Comparison of ENCODE assay signal across 8 mouse cellular contexts in genomic region chr16:4558980-4559631, GRCm38 (mm10). TPM values are rescaled to one million over a fixed set of nuclear protein-coding genes. Genes with fewer than 3 reads are reported as not detected.
DNase-seq lines count a peak whose midpoint lies in the region; TF ChIP-seq lines count a peak whose summit lies in the region.

No protein-coding gene starts in this region.

- TF ChIP-seq POLR2A in MEL (IDR thresholded peaks at IDR 0.05; ENCODE audit: control insufficient read depth in 1 of 2, insufficient read depth in 1 of 2, low read depth in 1 of 2, low read length in 2 of 2, poor library complexity in 1 of 2): 0 out of 4 replicates have a peak, but pooled peaks of 1 of the 2 experiments have one; percentile 1

- peak; percentile 82 for DNase-seq in MEL (ENCODE audit: low read depth, low spot score)
- peak; percentile 81 for DNase-seq in cerebellum, adult 11-12 months
- peak; percentile 55 for DNase-seq in forelimb bud, embryonic 11.5 days (ENCODE audit: low read depth, low spot score)
- DNase-seq in heart, postnatal 36 days: peak; percentile 65 to 82
- DNase-seq in layer of hippocampus, postnatal 14 days (ENCODE audit: low spot score in 2 of 2): peak; percentile 72 to 79
- peak; percentile 64 for DNase-seq in lung, postnatal 14 days
- peak; percentile 75 for DNase-seq in retina, postnatal 1 day
- peak; percentile 54 for DNase-seq in urinary bladder, adult 2 months (ENCODE audit: low spot score)

- H3K4me1 ChIP-seq in MEL (ENCODE audit: control insufficient read depth in 1 of 2, insufficient read depth in 2 of 2, low read length in 2 of 2): peaks cover 2 to 25% of the 10 kb centered on the region in 2 experiments; a peak in 3 of 4 replicates

- TF ChIP-seq RAD21 in MEL (IDR thresholded peaks at IDR 0.05; ENCODE audit: low read depth, low read length): no peak

- H3K36me3 ChIP-seq in MEL (ENCODE audit: control insufficient read depth in 1 of 2, insufficient read depth in 2 of 2, low read length in 2 of 2): peaks cover 0 to 24% of the 10 kb centered on the region in 2 experiments; a peak in 2 of 4 replicates

- H3K4me3 ChIP-seq in MEL (ENCODE audit: control insufficient read depth in 1 of 2, insufficient read depth in 1 of 2, low read depth in 2 of 2, low read length in 2 of 2): peak overlapping the region; percentile 65 to 77

- peaks cover 43% of the 10 kb centered on the region for H3K79me2 ChIP-seq in MEL (ENCODE audit: control insufficient read depth, insufficient read depth, low read length, poor library complexity)

- no peaks in the 10 kb centered on the region for H3K9me3 ChIP-seq in MEL (replicated peaks; ENCODE audit: insufficient read depth, low read length)

- TF ChIP-seq EP300 in MEL (IDR thresholded peaks at IDR 0.05; ENCODE audit: low read depth in 1 of 2, low read length in 2 of 2): no peak

- TF ChIP-seq CTCF in MEL (IDR thresholded peaks at IDR 0.05 in 2 of 3, conservative IDR thresholded peaks at IDR 0.05 in 1 of 3; ENCODE audit: control insufficient read depth in 1 of 3, insufficient read depth in 1 of 3, low read depth in 2 of 3, low read length in 3 of 3, poor library complexity in 1 of 3, severe bottlenecking in 1 of 3): no peak

- H3K27ac ChIP-seq in MEL (ENCODE audit: control insufficient read depth, low read depth, low read length): peak overlapping the region; percentile 67

- H3K27me3 ChIP-seq in MEL (ENCODE audit: control insufficient read depth in 1 of 2, insufficient read depth in 2 of 2, low read length in 2 of 2): no peaks in the 10 kb centered on the region

- peak overlapping the region; percentile 95 for H3K9ac ChIP-seq in MEL (ENCODE audit: control insufficient read depth, low read depth, low read length, poor library complexity, severe bottlenecking)

- intact Hi-C loops in heart, postnatal 36 days (cut with DNase I): loop anchor here (5.0 to 10.0 kb wide), 2 partner anchors 228 to 484 kb away; partner anchors contain the start of gene Trap1

TF ChIP-seq in MEL, 35 proteins besides CTCF, POLR2A, EP300 and RAD21:
- TF ChIP-seq E2F4 (IDR thresholded peaks at IDR 0.05; ENCODE audit: borderline replicate concordance, low read depth, low read length) (0 out of 2 replicates have a peak, but pooled peaks have one; percentile 10), NRF1 (IDR thresholded peaks at IDR 0.05; ENCODE audit: insufficient read depth, low read depth, low read length, poor library complexity, severe bottlenecking) (peak; percentile 54), POLR2AphosphoS2 (IDR thresholded peaks at IDR 0.05; ENCODE audit: low read length) (no peak; the same call in 1 of the 2 replicates), SIN3A (IDR thresholded peaks at IDR 0.05; ENCODE audit: low read length) (peak; percentile 90), MXI1 (IDR thresholded peaks at IDR 0.05; ENCODE audit: low read depth, low read length) (peak; percentile 99), SMC3 (IDR thresholded peaks at IDR 0.05; ENCODE audit: low read depth, low read length) (no peak), HCFC1 (IDR thresholded peaks at IDR 0.05; ENCODE audit: low read depth, low read length) (no peak), ZKSCAN1 (IDR thresholded peaks at IDR 0.05; ENCODE audit: low read depth, low read length) (no peak), USF1 (IDR thresholded peaks at IDR 0.05; ENCODE audit: low read depth, low read length) (peak; percentile 75), CHD2 (IDR thresholded peaks at IDR 0.05; ENCODE audit: low read length) (no peak), USF2 (IDR thresholded peaks at IDR 0.05; ENCODE audit: borderline replicate concordance in 1 of 2, insufficient read depth in 1 of 2, low read depth in 1 of 2, low read length in 2 of 2) (no peak), MEF2A (IDR thresholded peaks at IDR 0.05; ENCODE audit: extremely low read depth, insufficient replicate concordance, low read depth, low read length, poor library complexity, severe bottlenecking) (no peak), TBP (IDR thresholded peaks at IDR 0.05; ENCODE audit: low read depth, low read length) (0 out of 2 replicates have a peak, but pooled peaks have one; percentile 27), POLR2AphosphoS5 (IDR thresholded peaks at IDR 0.05; ENCODE audit: borderline replicate concordance, low read depth, low read length) (no peak), MAX (IDR thresholded peaks at IDR 0.05; ENCODE audit: low read length) (peak; percentile 92), MYB (IDR thresholded peaks at IDR 0.05; ENCODE audit: low read depth, low read length) (no peak), MAZ (IDR thresholded peaks at IDR 0.05; ENCODE audit: low read depth, low read length) (peak; percentile 59), ELF1 (IDR thresholded peaks at IDR 0.05; ENCODE audit: low read depth, low read length) (peak; percentile 36; the same call in 1 of the 2 replicates), TCF12 (IDR thresholded peaks at IDR 0.05; ENCODE audit: low read depth, low read length) (0 out of 2 replicates have a peak, but pooled peaks have one; percentile 20), MYC (IDR thresholded peaks at IDR 0.05; ENCODE audit: low read depth, low read length) (peak; percentile 96), ZMIZ1 (IDR thresholded peaks at IDR 0.05; ENCODE audit: low read depth, low read length) (peak; percentile 41), KAT2A (conservative IDR thresholded peaks at IDR 0.05; ENCODE audit: low read depth, low read length) (no peak)

RNA-seq across cellular contexts. Expression of gene Tfap4, which starts 0.5 kb away (rescaled TPM):
- total RNA-seq in MEL (2012; rRNA removed): 26.2 and 26.3 TPM in 2 replicates
- polyA plus RNA-seq in MEL (2012; ENCODE audit: insufficient read depth in 1 of 2, insufficient read length in 2 of 2, low read depth in 1 of 2, low replicate concordance in 2 of 2, missing spikeins in 1 of 2): 100 to 1,000 TPM in 1 of 2 experiments, 10 to 100 TPM in 1; 40.3 to 217 TPM
- total RNA-seq in heart, postnatal 36 days (2021): 1 to 10 TPM; 4.4 to 4.6 TPM
- total RNA-seq in layer of hippocampus, postnatal 14 days (2021): 1 to 10 TPM; 3.2 to 4.5 TPM
- 8.4 and 9.3 TPM in 2 replicates for polyA plus RNA-seq in urinary bladder, adult 2 months (2012; rRNA removed)

RNA-seq across cellular contexts. Expression of gene Srl, which starts 17.5 kb away (rescaled TPM):
- total RNA-seq in MEL (2012; rRNA removed): 14.6 and 18.8 TPM in 2 replicates
- polyA plus RNA-seq in MEL (2012; ENCODE audit: insufficient read depth in 1 of 2, insufficient read length in 2 of 2, low read depth in 1 of 2, low replicate concordance in 2 of 2, missing spikeins in 1 of 2): 10 to 100 TPM in 1 of 2 experiments, not detected in 1; 15.3 TPM
- 1,000 to 10,000 TPM in 1 of 2 experiments, 100 to 1,000 TPM in 1; 873 to 1,040 TPM for total RNA-seq in heart, postnatal 36 days (2021)
- total RNA-seq in layer of hippocampus, postnatal 14 days (2021): 10 to 100 TPM; 24.0 to 24.2 TPM
- 18.8 and 25.7 TPM in 2 replicates for polyA plus RNA-seq in urinary bladder, adult 2 months (2012; rRNA removed)

RNA-seq across cellular contexts. Expression of gene Glis2, which starts 35.4 kb away (rescaled TPM):
- total RNA-seq in MEL (2012; rRNA removed): 0.42 and 0.62 TPM in 2 replicates
- polyA plus RNA-seq in MEL (2012; ENCODE audit: insufficient read depth in 1 of 2, insufficient read length in 2 of 2, low read depth in 1 of 2, low replicate concordance in 2 of 2, missing spikeins in 1 of 2): 1 to 10 TPM in 1 of 2 experiments, not detected in 1; 5.0 TPM
- 10 to 100 TPM; 16.0 to 16.7 TPM for total RNA-seq in heart, postnatal 36 days (2021)
- 10 to 100 TPM; 19.8 to 30.5 TPM for total RNA-seq in layer of hippocampus, postnatal 14 days (2021)
- 40.3 and 43.3 TPM in 2 replicates for polyA plus RNA-seq in urinary bladder, adult 2 months (2012; rRNA removed)

Comparison
In these comparisons a context has a peak if more than half of its experiments do, and no peak if none do; other contexts are left out.
1. Peak in every context shown above with its lines: DNase-seq, H3K4me3 ChIP-seq and H3K27ac ChIP-seq.
2. RNA of gene Srl, which starts 17.5 kb away (total RNA-seq): 873 to 1,040 TPM in heart, postnatal 36 days; 24.0 to 24.2 TPM in layer of hippocampus, postnatal 14 days and 14.6 to 18.8 TPM in MEL; every median in the first group is over 10 times any median in the second.
3. RNA of gene Glis2, which starts 35.4 kb away (total RNA-seq): 19.8 to 30.5 TPM in layer of hippocampus, postnatal 14 days and 16.0 to 16.7 TPM in heart, postnatal 36 days; 0.42 to 0.62 TPM in MEL; every median in the first group is over 10 times any median in the second.